Mouse (Mus musculus): ENCODE data around the gene Fig4. TPM values are rescaled to one million over a fixed set of nuclear protein-coding genes. Genes with fewer than 3 reads are reported as not detected.

Fig4 gene
- polyA plus RNA-seq, 1 experiment from 2014 or later: 14.9 TPM

- 52% methylated on average over 6 of the region's 6 CpGs for WGBS
Measured at GRCm38 (mm10) chr10:41198719-41199118, 104.3 kb downstream of the Fig4 start.

GRCm38 (mm10) chr10:41197788-41198187, 105.3 kb downstream of the Fig4 start:
- WGBS: 91% methylated on average over 5 of the region's 5 CpGs

More at GRCm38 (mm10) chr10:41198719-41199118, 104.3 kb downstream of the Fig4 start:
- TF ChIP-seq CTCF (IDR thresholded peaks at IDR 0.05; ENCODE audit: low read depth): no peak
- no peaks in the 10 kb centered on the region for H3K27me3 ChIP-seq (ENCODE audit: insufficient read depth, low read length)
- no peaks in the 10 kb centered on the region for H3K36me3 ChIP-seq (ENCODE audit: insufficient read depth, low read length)
- no peak overlapping the region for H3K27ac ChIP-seq
- ATAC-seq (replicated peaks; ENCODE audit: low FRiP score, low read depth): no peak
- no peaks in the 10 kb centered on the region for H3K4me1 ChIP-seq (replicated peaks; ENCODE audit: insufficient read depth, low read length)
- no peak overlapping the region for H3K4me2 ChIP-seq (ENCODE audit: low read length)
- H3K9ac ChIP-seq (ENCODE audit: low read depth, low read length): no peak overlapping the region
- H3K9me3 ChIP-seq (replicated peaks; ENCODE audit: low read length): no peaks in the 10 kb centered on the region
- no peak overlapping the region for H3K4me3 ChIP-seq (replicated peaks; ENCODE audit: low read depth, low read length)
- no peak for DNase-seq (ENCODE audit: low spot score)

DNA sequence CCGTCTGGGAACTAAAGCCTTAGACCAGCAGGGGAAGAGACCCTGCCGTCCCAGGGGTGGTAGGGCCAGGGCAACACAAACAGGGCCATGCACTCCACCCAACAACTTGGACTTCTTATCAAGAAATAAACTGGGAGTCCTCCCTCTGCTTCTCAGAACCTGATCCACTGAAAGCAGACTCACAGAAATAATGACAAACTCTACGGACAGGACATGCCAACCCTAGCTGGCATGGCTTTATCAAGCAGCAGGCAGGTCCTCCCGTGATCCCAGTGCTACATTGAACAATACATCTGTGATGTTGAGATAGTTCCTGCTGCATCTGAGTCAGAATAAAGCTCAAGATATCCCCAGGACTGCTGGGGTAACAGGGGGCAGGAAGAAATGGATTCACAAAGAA, 106.8 kb downstream of the Fig4 start:
- no peak overlapping the region for H3K9ac ChIP-seq (ENCODE audit: low read depth, low read length)
- H3K27ac ChIP-seq: no peak overlapping the region
- DNase-seq (ENCODE audit: low spot score) (no peak), ATAC-seq (replicated peaks; ENCODE audit: low FRiP score, low read depth) (no peak)
- H3K27me3 ChIP-seq (ENCODE audit: insufficient read depth, low read length): no peaks in the 10 kb centered on the region
- H3K36me3 ChIP-seq (ENCODE audit: insufficient read depth, low read length): no peaks in the 10 kb centered on the region
- H3K4me3 ChIP-seq (replicated peaks; ENCODE audit: low read depth, low read length): no peak overlapping the region
- no peak for TF ChIP-seq CTCF (IDR thresholded peaks at IDR 0.05; ENCODE audit: low read depth)
- H3K9me3 ChIP-seq (replicated peaks; ENCODE audit: low read length): no peaks in the 10 kb centered on the region
- H3K4me1 ChIP-seq (replicated peaks; ENCODE audit: insufficient read depth, low read length): no peaks in the 10 kb centered on the region
- WGBS: 90% methylated on average over 4 of the region's 4 CpGs
- H3K4me2 ChIP-seq (ENCODE audit: low read length): no peak overlapping the region

More at GRCm38 (mm10) chr10:41197788-41198187, 105.3 kb downstream of the Fig4 start:
- no peak overlapping the region for H3K4me3 ChIP-seq (replicated peaks; ENCODE audit: low read depth, low read length)
- H3K36me3 ChIP-seq (ENCODE audit: insufficient read depth, low read length): no peaks in the 10 kb centered on the region
- ATAC-seq (replicated peaks; ENCODE audit: low FRiP score, low read depth) (no peak), DNase-seq (ENCODE audit: low spot score) (no peak)
- H3K9me3 ChIP-seq (replicated peaks; ENCODE audit: low read length): no peaks in the 10 kb centered on the region
- H3K9ac ChIP-seq (ENCODE audit: low read depth, low read length): no peak overlapping the region
- TF ChIP-seq CTCF (IDR thresholded peaks at IDR 0.05; ENCODE audit: low read depth): no peak
- no peaks in the 10 kb centered on the region for H3K4me1 ChIP-seq (replicated peaks; ENCODE audit: insufficient read depth, low read length)
- H3K27me3 ChIP-seq (ENCODE audit: insufficient read depth, low read length): no peaks in the 10 kb centered on the region
- no peak overlapping the region for H3K27ac ChIP-seq
- no peak overlapping the region for H3K4me2 ChIP-seq (ENCODE audit: low read length)

DNA sequence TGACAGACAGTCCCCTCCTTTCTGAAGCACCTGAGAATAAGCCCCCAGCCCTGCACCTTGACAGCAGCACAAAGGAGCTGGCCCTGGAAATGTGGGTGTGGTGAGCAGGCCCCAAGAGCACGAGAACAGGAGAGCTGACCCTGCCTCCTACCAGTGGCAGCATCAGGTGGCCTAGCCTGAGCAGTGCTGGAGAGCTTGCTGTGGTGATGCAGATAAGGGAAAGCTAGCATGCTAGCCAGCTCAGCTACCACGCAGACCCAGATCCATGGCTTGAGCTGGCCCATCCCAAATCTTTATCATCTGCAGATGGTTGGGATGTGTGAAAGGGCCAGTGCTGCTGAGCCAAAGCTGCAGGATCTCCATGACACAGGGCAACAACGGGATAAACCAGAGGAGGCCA, 113.7 kb downstream of the Fig4 start:
- H3K9me3 ChIP-seq (replicated peaks; ENCODE audit: low read length): no peaks in the 10 kb centered on the region
- DNase-seq (ENCODE audit: low spot score): no peak
- H3K4me3 ChIP-seq (replicated peaks; ENCODE audit: low read depth, low read length): no peak overlapping the region
- no peaks in the 10 kb centered on the region for H3K27me3 ChIP-seq (ENCODE audit: insufficient read depth, low read length)
- no peaks in the 10 kb centered on the region for H3K36me3 ChIP-seq (ENCODE audit: insufficient read depth, low read length)
- H3K9ac ChIP-seq (ENCODE audit: low read depth, low read length): no peak overlapping the region
- H3K27ac ChIP-seq: no peak overlapping the region
- no peak for TF ChIP-seq CTCF (IDR thresholded peaks at IDR 0.05; ENCODE audit: low read depth)
- H3K4me2 ChIP-seq (ENCODE audit: low read length): no peak overlapping the region
- H3K4me1 ChIP-seq (replicated peaks; ENCODE audit: insufficient read depth, low read length): no peaks in the 10 kb centered on the region
- 75% methylated on average over 3 of the region's 3 CpGs for WGBS
- no peak for ATAC-seq (replicated peaks; ENCODE audit: low FRiP score, low read depth)

- DNase-seq (ENCODE audit: low spot score): peak; percentile 41
Measured at GRCm38 (mm10) chr10:41183975-41184374, 119.1 kb downstream of the Fig4 start.

GRCm38 (mm10) chr10:41182644-41183043, 120.4 kb downstream of the Fig4 start:
- no peaks in the 10 kb centered on the region for H3K27me3 ChIP-seq (ENCODE audit: insufficient read depth, low read length)
- no peaks in the 10 kb centered on the region for H3K9me3 ChIP-seq (replicated peaks; ENCODE audit: low read length)
- no peak for DNase-seq (ENCODE audit: low spot score)
- no peak overlapping the region for H3K9ac ChIP-seq (ENCODE audit: low read depth, low read length)
- H3K4me2 ChIP-seq (ENCODE audit: low read length): no peak overlapping the region
- no peaks in the 10 kb centered on the region for H3K36me3 ChIP-seq (ENCODE audit: insufficient read depth, low read length)
- WGBS: 39% methylated on average over 6 of the region's 6 CpGs
- ATAC-seq (replicated peaks; ENCODE audit: low FRiP score, low read depth): no peak
- no peak overlapping the region for H3K27ac ChIP-seq
- no peaks in the 10 kb centered on the region for H3K4me1 ChIP-seq (replicated peaks; ENCODE audit: insufficient read depth, low read length)
- no peak for TF ChIP-seq CTCF (IDR thresholded peaks at IDR 0.05; ENCODE audit: low read depth)
- no peak overlapping the region for H3K4me3 ChIP-seq (replicated peaks; ENCODE audit: low read depth, low read length)

More at GRCm38 (mm10) chr10:41183975-41184374, 119.1 kb downstream of the Fig4 start:
- H3K27me3 ChIP-seq (ENCODE audit: insufficient read depth, low read length): no peaks in the 10 kb centered on the region
- no peaks in the 10 kb centered on the region for H3K9me3 ChIP-seq (replicated peaks; ENCODE audit: low read length)
- TF ChIP-seq CTCF (IDR thresholded peaks at IDR 0.05; ENCODE audit: low read depth): no peak
- no peak overlapping the region for H3K27ac ChIP-seq
- H3K9ac ChIP-seq (ENCODE audit: low read depth, low read length): no peak overlapping the region
- 53% methylated on average over 3 of the region's 3 CpGs for WGBS
- no peaks in the 10 kb centered on the region for H3K4me1 ChIP-seq (replicated peaks; ENCODE audit: insufficient read depth, low read length)
- H3K4me2 ChIP-seq (ENCODE audit: low read length): no peak overlapping the region
- no peaks in the 10 kb centered on the region for H3K36me3 ChIP-seq (ENCODE audit: insufficient read depth, low read length)
- no peak; the same call in 1 of the 2 replicates for ATAC-seq (replicated peaks; ENCODE audit: low FRiP score, low read depth)
- no peak overlapping the region for H3K4me3 ChIP-seq (replicated peaks; ENCODE audit: low read depth, low read length)

- H3K4me3 ChIP-seq (replicated peaks; ENCODE audit: low read depth, low read length): no peak overlapping the region
- no peak for TF ChIP-seq CTCF (IDR thresholded peaks at IDR 0.05; ENCODE audit: low read depth)
- whole genome bisulfite sequencing: 88% methylated on average over 5 of the region's 5 CpGs
- H3K4me1 ChIP-seq (replicated peaks; ENCODE audit: insufficient read depth, low read length): no peaks in the 10 kb centered on the region
- H3K27me3 ChIP-seq (ENCODE audit: insufficient read depth, low read length): no peaks in the 10 kb centered on the region
- ATAC-seq (replicated peaks; ENCODE audit: low FRiP score, low read depth) (no peak), DNase-seq (ENCODE audit: low spot score) (no peak)
- no peaks in the 10 kb centered on the region for H3K36me3 ChIP-seq (ENCODE audit: insufficient read depth, low read length)
- H3K4me2 ChIP-seq (ENCODE audit: low read length): no peak overlapping the region
- H3K9me3 ChIP-seq (replicated peaks; ENCODE audit: low read length): no peaks in the 10 kb centered on the region
- H3K27ac ChIP-seq: no peak overlapping the region
- H3K9ac ChIP-seq (ENCODE audit: low read depth, low read length): no peak overlapping the region
Measured at GRCm38 (mm10) chr10:41166141-41166540, 136.9 kb downstream of the Fig4 start.
